Mouse (Mus musculus) liver (tissue): ENCODE data around the gene Itsn1.

Experiments used
- DNase-seq: peaks from one replicate; pipeline ENCODE4 v3.0.0-alpha.2; 2020; ENCODE audit warnings: mixed read lengths

The Itsn1 gene

DNA sequence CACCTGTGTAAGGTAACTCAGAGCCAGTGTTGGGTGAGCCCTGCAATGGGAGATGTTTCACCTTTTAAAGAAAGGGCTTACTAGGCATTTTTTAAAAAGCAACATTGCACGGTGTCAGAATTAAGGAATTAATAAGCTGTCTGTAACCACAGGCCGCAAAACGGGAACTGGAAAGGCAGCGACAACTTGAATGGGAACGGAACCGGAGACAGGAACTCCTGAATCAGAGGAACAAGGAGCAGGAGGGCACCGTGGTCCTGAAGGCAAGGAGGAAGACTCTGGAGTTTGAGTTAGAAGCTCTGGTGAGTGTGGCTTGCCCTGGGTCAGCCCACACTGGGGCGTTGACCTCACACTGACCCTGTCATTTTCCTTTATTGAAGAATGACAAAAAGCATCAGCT, 91.2 kb downstream of the Itsn1 start:
- DNase-seq, result no peak

- no peak for DNase-seq
These were observed 93.2 kb downstream of the Itsn1 start for GRCm38 (mm10) chr16:91822325-91822724.

GRCm38 (mm10) chr16:91822759-91823158, 93.7 kb downstream of the Itsn1 start:
- peak; percentile 68 for DNase-seq

DNA sequence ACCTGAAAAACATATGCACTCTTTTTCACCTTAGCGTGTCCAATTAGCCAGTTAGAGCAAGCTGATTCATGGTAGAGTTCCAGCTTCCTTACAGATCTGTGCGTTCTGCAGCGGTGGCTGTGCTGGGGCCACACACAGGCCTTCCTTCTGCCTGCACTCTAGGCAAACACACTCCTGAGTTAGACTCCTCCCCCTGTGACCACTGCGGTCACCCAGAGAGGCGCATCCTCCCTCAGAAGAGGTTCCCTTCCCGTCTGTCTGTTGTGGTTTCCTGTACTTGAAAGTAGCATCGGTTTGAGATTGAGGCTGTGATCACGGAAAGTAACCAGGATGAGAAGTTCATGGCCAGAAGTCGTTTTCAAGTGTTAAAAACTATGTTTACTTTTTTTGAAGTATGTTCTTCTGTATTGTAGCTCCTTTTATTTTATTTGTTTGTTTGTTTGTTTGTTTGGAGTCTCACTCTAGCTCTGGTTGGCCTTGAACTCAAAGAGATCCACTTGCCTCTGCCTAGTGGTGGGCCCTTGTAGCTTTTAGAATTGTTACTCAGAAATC, 96.8 kb downstream of the Itsn1 start:
- peak; percentile 71 for DNase-seq

GRCm38 (mm10) chr16:91826893-91827292, 97.8 kb downstream of the Itsn1 start:
- DNase-seq, result no peak

- no peak for DNase-seq
These were observed 98.4 kb downstream of the Itsn1 start for GRCm38 (mm10) chr16:91827456-91827855.

GRCm38 (mm10) chr16:91828160-91828559, 99.1 kb downstream of the Itsn1 start:
- no peak for DNase-seq

DNA sequence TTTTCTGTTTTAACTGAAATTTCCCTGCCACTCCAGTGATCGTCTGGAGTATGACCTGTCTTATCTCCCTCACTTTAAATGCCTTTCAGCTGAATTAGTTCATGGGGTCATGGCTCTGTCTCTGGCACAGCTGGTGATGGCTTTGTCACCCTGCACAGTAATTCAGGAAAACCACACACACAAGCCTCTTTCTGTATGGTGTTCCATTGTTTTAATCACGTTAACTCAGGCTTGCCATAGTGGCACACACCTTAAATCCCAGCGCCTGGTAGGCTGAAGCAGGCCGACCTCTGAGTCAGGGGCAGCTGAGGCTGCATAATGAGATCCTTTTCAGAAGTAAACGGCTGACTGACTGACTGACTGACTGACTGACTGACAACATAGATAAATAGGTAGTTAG, 99.5 kb downstream of the Itsn1 start:
- DNase-seq, result no peak

- no peak for DNase-seq
These were observed 100.0 kb downstream of the Itsn1 start for GRCm38 (mm10) chr16:91829121-91829520.

DNA sequence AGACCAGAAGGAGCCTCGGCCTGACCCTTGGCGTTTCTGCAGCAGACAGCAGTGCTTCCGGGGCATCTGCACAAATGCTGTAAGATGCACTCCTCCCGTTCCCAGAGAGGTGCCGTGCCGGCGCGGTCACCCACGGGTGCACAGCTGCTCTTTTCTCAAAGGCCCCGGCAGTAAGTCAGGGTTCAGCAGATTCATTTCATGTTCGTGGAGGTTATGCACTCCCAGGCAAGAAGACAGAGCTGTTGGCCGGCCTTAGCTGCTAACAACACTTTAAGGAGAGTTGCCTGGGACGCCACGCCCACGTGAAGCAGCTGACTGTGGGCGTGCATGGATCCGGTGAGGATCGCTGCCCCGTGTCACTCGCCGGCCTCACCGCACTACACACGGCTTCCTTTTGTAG, 101.2 kb downstream of the Itsn1 start:
- no peak for DNase-seq

- DNase-seq, result no peak
These were observed 104.0 kb downstream of the Itsn1 start for GRCm38 (mm10) chr16:91833121-91833520.

- no peak for DNase-seq
These were observed 104.5 kb downstream of the Itsn1 start for GRCm38 (mm10) chr16:91833558-91833957.

DNA sequence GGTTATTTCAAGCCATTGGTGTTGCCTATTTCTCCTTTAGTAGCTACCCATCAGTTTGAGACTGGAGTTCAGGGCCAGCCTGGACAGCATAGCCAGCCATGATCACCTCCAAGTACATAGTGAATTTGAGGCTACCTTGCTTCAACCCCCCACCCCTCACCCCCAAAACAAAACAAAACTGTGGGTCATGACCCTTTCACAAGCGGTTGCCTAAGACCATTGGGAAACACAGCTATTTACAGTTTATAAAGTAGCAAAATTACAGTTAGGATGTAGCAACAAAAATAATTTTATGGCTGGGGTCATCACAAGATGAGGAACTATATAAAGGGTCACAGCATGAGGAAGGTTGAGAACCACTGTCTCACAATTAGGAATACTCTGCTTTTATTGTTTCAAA, 104.9 kb downstream of the Itsn1 start:
- DNase-seq, result no peak

- DNase-seq, result no peak
These were observed 106.7 kb downstream of the Itsn1 start for GRCm38 (mm10) chr16:91835790-91836189.

- DNase-seq, result no peak
These were observed 107.8 kb downstream of the Itsn1 start for GRCm38 (mm10) chr16:91836592-91837557.

- DNase-seq, result no peak
These were observed 108.5 kb downstream of the Itsn1 start for GRCm38 (mm10) chr16:91837558-91838041.

DNA sequence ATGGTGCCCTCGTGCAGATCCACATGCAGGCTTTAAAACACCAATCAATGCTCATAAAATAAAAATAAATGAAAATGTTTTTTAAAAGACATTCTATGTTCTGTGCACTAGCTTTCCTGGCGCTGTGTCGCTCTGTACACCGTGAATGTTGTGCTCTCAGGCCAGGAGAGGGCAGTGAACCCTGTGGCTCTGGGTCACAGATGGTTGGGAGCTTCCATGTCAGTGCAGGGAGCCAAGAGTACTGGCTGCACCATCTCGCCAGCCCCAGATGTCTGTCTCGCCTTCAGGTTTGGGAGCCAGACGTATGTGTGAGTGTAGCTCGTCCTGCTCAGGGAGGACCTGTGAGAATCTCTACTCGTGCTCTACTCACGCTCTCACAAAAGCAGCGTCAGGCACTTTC, 109.7 kb downstream of the Itsn1 start:
- DNase-seq, result no peak

GRCm38 (mm10) chr16:91839462-91839861, 110.4 kb downstream of the Itsn1 start:
- DNase-seq, result peak; percentile 44

DNA sequence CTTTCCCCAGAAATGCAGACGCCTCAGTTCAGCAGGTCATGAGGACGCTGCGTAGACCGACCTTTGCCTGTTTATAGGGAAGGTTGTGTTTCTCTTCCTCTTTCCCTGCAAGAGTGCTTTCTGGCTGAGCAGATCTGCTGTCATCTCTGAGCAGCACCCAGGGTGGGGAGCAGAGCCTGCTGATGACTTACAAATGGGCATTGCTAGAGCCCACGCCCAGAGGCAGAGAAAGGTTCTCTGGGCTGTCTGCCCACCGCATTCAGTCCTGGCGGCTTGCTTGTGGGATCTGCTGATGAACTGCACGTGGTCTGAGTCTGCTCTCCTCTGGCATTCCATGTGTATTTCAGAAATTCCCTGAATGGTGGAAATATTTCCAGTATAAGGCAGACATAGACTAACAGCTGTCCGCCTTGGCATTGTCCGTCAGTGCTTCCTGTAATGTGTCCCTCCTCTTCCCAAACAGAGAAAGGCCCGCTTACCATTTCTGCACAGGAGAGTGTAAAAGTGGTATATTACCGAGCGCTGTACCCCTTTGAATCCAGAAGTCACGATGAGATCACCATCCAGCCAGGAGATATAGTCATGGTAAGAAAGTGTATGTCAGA, 112.0 kb downstream of the Itsn1 start:
- DNase-seq, result no peak

GRCm38 (mm10) chr16:91846089-91846741, 117.1 kb downstream of the Itsn1 start:
- DNase-seq, result no peak

DNA sequence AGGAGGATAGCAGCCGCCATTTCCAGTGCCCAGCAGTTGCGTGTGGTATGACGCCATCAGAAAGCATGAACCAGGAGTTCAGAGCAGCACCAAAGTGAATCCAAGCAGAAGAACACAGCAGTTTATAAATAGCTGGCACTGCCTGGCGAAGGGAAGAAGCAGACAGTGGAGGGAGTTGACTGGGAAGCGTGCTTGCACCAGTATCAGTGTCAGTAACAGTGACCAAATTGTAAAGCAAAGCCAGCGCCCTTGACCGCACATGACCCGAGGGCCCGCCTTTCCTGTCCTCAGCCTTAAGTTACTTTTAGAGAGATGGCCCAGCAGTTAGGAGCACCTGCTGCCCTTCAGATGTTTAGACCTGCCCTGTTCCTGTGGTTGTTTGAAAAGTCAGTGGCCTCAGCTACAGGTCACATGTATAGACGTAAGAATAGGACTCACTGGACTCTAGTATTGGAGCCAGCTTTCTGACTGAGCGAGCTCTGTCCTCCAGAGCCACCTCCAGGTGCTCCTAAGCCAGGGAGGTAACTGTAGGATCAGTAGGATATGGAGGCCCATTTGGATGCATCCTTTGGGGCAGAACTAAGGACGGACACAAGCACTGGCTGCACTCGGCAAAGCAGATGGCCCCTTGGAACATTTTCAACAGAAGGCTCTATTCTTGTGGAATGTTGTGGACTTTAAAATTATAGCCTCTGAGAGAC, 118.6 kb downstream of the Itsn1 start:
- no peak for DNase-seq

DNA sequence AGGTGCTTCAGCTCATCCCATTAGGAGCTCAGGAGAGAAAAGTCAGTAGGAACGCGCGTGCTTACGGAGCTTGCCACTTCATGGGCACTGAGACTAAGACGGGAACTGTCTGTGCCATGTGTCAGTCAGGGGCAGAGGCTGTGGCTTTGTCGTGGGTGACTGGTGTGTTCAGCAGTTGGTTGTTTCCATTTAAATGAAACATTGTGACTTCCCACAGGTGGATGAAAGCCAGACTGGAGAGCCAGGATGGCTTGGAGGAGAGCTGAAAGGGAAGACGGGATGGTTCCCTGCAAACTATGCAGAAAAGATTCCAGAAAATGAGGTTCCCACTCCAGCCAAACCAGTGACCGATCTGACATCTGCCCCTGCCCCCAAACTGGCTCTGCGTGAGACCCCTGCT, 119.4 kb downstream of the Itsn1 start:
- DNase-seq, result no peak
